Mouse (Mus musculus) urinary bladder, postnatal 10 days (tissue): ENCODE results near the gene Hspa2.

Experiments used
- DNase-seq: peaks from one replicate; pipeline ENCODE4 v3.0.0; 2022; ENCODE audit warnings: low spot score

The Hspa2 gene

DNA sequence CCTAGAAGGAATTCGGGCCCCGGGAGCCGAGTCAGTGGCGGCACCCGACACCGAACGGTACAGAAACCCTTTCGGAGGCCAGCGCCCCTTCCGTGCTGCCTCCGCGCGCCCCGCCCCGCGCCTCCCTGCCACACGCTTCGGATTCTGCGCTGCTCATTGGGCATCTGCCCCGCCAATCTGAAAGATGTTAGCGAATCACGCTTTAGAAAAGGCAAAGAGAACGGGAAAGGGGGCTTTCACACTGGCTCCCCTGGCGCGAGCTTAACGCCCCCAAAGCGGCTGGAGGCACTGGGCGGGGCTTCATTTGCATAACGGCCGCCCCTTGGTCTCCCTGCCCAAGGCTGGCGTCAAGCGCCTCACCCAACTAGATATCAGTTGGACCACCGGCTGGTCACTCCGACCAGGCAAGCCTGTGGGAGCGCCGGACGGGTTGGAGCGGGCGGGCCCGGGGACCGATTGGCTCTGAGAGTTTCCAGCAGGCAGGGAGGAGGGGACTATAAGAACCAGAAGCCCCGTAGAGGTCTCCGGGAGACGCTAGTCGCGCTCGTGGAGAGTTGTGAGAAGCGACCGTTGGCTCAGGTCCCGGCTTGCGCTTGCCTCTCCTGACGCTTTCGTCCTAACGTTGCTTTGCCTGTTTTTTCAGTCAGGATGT is at the start of gene Hspa2:
Gene Hspa2 (plus strand): TSS at position 291 of the 652 bp plus-strand sequence.
- peak; percentile 100 for DNase-seq

DNA sequence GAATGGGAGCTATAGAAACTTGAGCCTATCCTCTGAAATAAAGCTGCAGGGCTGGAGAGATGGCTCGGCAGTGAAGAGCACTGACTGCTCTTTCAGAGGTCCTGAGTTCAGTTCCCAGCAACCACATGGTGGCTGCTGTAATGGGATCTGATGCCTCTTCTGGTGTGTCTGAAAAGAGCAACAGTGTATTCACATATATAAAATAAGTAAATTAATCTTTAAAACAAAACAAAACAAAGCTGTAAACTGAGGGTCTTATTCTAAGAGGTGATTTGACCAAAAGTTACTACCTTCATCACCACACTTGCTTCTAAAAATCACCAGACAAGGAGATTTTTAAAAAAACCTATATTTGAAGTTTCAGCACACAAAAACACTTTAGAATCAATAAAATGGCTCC is 43.1 kb upstream of the Hspa2 start:
- DNase-seq: no peak

DNA sequence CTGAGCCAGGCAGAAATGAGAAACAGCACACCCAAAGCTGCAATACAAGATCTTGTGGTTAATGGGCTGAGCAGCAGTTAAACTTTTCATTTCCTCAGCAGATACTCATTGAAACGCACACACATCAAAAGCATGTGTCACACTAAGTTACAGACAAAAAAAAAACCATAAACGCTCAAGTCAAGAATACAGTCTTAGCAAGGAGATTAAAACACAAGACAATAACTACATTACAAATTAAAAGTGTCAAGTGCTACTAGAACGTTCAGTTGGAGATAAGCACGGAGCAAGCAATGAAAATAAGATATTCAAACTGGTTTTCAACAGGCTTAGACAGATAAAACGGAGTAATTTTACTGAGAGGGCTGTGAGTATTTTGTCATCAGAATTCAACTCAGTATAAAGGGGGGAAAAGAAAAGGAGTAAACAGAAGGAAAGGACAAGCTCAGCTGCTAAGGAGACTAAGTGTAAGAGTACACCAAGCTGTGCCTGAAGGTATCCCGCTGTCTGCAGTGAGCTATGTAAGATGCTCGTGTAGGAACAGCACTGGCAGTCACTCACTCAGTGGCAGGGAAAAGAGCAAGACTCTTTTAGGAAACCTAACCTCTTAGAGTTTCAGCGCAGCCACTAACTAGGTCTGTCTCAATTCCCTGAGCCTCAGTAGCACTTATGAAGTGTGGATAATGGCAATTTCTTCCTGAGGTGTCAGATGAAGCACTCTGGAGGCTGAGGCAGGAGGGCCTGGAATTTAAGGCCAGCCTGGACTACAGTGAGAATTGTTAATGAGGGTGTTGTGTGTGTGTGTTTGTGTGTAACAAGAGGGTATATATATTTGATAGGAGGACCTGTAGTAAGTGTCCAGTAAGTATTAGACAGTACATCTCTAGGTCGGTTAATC is 42.3 kb upstream of the Hspa2 start:
- DNase-seq: no peak

DNA sequence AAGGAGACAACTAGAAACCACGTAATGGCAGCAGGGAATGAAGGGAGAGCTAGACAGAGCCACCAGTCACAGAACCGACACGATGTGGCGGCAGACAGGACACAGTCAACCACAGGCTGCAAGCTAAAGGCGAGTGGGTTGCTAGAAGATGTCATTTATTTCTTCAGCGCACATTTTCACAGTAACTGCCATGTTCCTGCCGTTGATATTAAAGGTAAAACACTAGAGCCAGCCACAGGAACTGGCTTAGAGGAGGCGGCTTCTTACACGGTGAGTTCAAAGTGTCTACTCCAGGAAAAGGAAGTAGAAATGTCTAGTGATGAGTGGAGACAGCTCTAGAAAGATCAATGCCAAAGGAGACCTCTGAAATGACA is 41.7 kb upstream of the Hspa2 start:
- DNase-seq: no peak

DNA sequence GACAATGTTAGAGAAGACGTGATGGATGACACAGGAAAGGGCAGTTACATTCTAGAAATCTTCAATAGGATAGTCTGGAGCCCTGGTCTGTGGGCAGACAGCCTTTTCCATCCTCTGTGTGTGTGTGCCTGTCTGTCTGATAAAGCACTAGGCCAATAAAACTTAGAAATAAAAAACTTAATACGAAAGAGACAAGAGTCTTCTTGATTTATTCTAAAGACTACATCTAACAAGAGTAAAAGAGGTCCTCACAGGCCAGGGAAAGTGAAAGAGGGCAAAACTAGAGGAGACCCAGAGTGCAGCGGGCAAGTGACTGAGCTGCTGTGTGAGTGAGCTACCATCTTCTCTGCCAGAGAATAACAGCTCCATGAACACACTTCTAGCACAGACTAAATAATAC is 37.7 kb upstream of the Hspa2 start:
- DNase-seq: no peak

DNA sequence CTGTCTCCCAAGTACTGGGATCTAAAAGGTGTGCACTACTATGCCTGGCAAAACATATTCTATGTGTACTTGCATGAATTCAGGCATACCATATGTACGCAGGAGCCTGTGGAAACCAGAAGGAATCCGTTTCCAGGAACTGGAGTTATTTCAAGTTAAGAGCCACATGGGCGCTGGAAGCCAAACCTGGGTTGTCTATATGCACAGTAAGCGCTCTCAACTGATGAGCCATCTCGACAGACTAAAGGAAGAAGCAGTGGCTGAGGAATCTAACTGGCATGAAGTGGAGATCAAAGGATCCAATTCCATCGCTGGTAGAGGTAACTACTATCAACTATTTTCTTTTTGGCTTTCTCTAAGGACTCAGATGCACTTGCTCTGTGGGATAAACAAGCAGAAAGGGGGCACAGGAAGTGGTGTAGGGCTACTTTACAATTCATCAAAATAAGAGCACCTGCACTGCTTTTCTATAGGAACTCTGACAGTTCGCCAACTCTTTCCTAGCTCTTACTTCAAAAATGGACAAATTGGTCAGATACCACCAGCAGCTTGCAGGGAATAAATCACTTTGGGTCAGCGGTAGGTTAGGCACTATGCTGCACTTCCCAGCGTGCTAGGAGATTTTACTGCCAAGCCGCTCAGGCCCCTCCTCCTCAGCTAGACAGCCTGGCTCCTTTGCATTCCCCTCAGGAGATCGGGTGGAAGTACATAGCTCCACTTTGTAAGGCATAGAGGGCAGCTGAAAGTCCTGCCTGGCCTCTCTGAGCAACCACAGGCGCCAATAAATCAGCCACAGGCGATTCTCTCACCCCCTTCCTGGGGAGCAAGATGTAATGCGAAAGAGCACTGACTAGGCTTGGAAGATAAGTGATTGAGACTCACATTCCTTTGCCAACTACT is 36.6 kb upstream of the Hspa2 start:
- no peak for DNase-seq

DNA sequence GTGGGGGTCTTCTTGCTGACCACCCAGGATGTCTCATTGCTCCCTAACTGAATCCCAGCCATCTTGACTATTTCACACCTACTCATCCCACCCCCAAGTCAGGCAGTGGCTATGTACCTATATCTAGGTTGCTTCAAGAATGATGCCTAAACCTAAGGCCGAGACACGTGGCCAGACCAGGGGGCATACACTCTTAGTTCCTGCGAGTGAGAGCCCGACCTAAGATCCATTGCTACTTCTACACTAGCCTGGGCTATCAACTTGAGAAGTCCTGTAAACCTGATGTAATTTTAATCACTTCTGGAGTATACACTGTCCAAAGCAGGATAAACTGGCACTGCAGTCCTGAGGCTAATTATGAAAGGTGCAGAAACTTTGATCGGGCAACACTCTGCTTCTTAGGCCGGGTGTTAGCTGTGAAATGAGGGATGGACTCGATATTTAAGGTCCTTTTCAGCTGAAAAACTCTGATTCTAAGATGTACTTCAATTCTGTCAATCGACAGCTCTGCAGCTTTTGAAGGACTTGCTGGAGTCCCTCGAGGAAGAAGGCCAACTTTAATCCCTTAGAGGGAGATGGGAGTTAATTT is 35.7 kb upstream of the Hspa2 start:
- no peak for DNase-seq

DNA sequence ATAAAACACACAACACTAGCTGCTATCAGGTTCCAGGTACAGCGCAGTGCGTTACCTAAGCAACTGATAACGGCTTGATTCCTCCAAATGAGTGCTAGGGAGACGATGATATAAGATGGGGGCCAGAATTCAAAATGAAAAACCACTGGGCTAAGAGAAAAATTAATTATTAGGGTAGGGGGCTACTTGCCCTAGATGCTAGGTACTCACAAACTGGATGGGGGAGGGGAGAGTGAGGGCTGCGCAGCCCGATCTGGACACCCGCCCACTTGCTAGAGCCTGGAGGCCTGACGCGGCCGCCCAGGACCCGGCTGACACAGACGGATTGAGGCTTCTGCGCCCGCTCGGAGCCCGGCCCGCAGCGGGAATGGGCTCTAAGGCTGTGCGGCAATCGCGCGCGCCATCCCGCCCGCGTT is 35.2 kb upstream of the Hspa2 start:
- DNase-seq: no peak

DNA sequence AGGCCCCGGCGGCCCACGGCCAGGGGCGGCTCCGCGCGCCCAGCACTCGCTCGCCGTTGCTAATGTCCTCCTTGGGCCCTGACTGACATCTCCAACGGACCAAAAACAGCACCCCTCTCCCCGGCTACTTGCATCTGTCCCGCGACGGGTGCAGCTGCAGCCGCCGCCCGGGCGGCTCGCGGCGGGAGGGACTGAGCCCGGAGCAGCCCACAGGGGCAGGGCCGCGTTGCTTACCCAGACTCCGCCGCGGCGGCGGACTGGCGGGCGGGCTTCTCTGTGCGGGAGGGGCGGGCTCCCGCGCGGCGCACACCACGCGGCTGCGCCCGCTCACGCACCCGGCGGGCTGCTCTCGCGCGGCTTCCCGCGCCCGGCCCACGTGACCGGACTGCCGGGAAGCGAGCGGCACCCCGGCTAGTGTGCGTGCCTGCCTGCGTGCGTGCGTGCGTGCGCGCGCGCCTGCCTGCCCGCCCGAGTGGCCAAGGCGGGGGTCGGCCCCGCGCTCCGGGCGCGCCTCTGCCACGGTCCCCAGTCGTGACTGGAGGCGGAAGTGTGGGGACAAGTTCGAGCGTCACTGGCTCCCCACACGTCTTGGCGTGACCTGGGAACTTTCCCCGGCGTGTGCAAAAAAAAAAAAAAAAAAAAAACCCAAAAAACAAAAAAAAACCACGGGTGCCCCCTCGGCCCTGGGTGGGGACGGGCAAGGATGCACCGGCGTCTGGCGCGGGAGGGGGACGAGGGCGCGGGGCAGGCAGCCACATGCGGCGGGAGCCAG is 34.6 kb upstream of the Hspa2 start, which contains the start of gene Zbtb25:
Gene Zbtb25 (minus strand): TSS at position 397 of the 772 bp plus-strand sequence.
- DNase-seq: peak; percentile 49

DNA sequence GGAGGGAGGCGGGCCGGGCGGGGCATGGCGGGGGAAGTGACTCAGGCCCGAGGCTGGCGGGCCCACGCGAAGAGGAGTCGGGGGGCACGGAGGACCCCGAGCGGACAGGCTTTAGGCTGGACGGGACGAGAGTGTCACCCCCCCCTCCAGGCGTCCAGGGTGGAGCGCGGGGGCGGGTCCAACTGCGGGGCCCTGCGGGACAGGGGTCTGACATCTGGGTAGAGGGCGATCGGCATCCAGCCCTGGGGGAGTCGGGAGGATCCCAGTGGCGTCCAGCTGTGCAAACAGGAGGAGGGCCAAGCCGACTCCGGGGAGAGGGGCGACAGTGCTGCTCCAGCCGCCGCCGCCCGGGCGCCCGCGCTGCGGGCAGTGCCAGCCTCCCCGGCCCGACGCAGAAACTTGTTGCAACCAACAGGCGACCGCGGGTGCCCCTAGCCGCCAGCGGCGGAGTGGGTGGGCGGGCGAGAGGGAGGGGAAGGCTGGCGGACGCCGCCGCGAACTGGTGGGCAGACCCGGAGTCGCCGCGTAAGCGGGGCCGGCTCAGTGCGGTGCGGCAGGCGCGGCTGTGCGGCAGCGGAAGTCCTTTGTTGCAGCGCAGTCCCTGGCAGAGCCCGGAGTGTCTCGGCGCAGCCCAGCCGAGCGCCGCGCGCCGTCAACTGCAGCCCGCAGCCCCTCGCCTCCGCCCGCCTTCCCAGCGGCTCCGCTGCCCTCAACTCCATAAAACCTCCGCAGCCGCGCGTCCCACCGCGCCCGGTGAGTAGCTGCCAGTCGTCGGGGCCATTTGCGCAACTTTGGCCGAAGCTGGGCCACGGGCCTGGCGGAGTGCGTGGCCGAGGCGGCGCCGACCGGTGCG is 33.8 kb upstream of the Hspa2 start, which contains the start of gene Zbtb1:
Gene Zbtb1 (plus strand): TSS at position 289 of the 853 bp plus-strand sequence.
- peak; percentile 38 for DNase-seq

DNA sequence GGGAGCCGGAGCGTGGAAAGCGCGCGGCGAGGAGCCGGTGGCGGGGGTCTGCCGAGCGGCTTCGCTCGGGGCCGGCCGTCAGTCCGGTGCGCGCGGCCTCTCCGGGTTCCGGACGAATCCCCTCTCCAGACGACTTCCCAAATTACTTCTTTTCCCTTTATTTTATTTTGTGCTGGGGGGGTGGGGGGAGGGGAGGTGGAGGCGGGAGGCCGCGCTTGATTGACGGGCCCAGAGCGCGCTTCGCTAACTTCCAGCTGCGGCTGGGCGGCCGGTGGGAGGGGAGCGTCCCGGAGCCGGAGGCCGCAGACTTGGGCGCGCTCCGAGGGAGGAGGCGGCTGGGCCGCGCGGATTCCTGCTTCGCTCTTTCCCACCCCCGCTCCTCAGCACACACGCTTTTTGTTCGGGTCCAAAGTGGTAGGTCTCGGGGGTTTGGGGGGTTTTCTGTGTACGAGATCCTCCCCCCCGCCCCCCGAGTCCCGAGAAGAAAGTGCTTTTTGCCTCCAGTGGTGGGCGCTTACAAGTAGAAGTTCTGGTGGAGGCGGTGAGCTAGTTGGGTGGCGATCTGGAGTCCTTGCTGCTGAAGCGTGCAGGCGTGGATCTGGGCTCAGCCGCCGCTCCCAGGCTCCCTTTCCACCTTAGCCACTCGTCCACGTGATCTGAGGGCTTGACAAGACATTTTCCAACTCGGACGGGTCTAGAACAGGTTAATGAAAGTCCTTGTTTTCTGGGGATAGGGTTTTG is 33.0 kb upstream of the Hspa2 start:
- DNase-seq: peak; percentile 55

DNA sequence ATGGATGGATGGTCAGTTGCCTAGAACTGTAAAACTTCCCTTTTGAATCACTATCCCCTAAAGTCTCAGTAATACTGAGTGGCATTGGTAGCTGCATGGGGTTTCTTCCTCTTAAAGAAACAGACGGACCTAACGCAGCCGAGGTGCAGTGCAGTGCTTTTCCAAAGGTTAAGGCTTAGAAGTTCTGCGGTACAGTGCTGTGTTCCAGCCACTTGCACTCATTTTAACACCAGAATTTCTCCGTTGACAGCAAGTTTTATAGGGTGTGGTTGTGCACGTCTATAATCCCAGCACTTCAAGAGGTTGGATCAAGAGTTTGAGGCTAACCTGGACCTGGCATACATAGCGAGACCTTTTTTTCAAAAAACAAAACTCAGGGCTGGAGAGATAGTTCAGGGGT is 31.9 kb upstream of the Hspa2 start:
- DNase-seq: no peak

DNA sequence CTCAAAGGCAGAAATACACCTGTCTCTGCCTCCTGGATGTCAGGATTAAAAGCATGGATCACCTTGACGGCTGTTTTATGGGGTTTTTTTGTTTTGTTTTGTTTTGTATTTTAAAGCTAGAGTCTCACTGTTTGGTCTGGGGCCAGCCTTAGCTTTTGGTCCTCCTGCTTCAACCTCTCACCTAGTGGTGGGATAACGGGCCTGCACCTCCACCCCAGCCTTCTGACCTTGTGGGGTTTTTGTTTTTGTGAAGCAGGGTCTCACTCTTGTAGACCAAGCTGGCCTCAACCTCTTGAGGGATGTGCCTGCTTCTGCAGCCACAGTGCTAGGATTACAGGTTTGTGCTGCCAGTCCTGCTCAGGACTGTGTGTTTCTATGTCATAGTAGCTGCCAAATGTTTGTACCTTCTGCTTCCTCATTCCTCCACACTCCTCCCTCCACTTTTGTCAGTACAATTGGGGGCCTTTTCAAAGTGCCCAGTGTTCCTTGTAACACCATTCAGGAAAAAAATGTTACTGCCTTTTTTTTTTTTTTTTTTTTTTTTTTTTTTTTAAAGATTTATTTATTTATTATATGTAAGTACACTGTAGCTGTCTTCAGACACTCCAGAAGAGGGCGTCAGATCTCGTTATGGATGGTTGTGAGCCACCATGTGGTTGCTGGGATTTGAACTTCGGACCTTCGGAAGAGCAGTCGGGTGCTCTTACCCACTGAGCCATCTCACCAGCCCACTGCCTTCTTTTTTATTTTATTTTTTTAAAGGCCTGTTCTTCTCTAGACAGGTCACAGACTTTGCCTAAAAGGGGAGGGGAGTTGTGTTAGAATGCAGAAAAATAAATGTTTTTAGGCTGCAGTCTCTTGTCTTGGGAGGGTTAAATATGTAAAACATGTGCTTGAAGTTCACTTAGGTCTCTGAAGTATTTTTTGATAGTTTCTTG is 30.8 kb upstream of the Hspa2 start:
- no peak for DNase-seq

DNA sequence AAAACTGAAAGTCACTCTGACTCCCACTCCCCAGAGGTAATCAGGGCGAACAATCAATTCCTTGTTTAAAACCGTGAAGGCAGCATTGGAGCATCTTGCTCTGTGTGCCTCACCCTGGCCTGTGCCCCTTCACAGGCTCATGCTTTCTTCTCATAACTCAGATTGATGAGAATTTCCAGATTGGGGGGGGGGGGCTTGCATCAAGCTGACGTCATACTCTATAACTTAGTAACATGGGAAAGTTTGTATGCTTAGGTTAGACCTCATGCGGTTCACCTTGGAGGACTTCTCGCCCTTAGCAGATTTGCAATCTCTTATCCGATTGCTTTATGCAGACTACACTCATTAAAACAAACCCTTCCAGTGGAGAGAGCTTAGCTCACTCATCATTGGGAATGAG is 30.0 kb upstream of the Hspa2 start:
- DNase-seq: no peak

DNA sequence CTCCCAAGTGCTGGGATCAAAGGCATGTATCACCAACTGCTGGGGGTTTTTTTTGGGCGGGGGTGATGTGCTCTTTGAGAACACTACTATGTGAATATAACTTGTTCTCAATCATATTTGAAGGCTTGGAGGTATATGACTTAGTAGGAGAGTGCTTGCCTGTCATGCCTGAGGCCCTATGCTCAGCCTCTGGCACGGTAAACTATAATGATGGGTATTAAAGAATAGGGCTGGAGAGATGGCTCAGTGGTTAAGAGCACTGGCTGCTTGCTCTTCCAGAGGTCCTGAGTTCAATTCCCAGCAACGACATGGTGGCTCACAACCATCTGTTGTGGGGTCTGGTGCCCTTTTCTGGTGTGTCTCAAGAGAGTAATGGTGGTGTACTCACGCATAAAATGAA is 29.1 kb upstream of the Hspa2 start:
- DNase-seq: no peak

DNA sequence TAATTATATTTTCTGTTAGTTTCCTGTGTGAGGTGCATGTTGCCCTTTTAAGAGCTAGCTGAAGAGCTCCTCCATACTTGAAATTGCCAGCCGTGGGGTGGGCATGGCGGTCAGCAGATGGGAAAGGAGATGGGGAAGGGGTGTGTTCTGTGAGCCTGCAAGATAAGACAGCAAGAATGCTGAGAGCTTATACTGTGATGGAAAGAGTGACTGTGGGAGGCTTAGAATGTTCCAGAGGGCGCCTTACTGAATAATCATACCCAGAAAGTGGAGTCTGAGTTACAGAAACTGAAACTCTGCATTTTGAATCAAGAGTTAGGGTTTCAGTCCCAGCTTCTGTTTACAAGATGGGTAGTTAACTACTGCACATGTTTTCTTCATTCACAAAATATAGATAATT is 28.5 kb upstream of the Hspa2 start:
- no peak for DNase-seq

DNA sequence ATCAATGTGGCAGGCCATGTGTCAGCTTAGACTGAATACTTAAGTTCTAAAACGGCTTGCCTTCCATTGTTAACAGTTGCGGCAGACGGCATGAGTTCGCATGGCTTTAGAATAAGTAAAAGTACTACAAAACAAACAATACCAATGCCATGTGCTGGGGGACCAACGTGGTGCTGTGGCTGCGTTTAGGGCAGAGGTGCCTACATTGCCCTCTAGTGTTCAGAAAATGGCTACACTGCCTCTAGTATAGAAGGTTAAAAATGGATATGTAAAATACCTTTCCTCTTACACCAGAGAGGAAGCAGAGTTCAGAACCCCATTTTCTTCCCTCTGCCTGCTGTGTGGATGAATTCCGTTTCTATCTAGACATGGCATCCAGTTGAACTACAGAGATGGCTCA is 27.3 kb upstream of the Hspa2 start:
- no peak for DNase-seq

DNA sequence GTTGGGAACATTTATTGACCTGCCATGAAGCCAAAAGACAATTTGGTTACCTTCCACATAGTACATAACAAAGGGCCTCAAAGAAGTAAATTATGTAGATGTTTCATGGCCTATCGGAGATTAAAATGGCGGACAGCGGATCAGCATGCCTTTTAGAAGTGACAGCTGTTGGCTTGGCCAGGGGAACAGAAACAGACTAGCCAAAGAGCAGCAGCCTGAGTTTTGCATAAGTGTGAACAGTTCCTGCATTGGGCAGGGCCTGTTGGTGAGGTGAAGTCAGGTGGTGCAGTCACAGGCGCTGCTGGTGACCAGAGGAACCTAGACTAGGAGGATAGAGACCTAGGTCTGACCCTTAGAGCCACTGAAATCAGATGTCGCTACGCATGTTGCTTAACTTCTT is 26.9 kb upstream of the Hspa2 start:
- DNase-seq: no peak
